Mouse (Mus musculus) left cerebral cortex, postnatal 4 days (tissue): Measurements from ENCODE around the gene Tbc1d16. TPM values are rescaled to one million over a fixed set of nuclear protein-coding genes. Genes with fewer than 3 reads are reported as not detected.
A peak's percentile ranks its signal among the peaks of the same experiment; 100 is the strongest.

Source experiments
- DNase-seq: peaks from one replicate; pipeline ENCODE4 v3.0.0-alpha.2; 2022
- intact Hi-C: fragments of 180-260 bp; cut with DNase I; formaldehyde crosslinking; loops from one replicate; pipeline ENCODE4 v1.15.1; 2025
- total RNA-seq, 2 experiments: library from RNA; stranded (reverse); gene quantifications; 2 replicates each; pipeline ENCODE4 v1.2.3; 2021

The Tbc1d16 gene
- total RNA-seq, 2 experiments from 2014 or later, result 217 to 222 TPM

DNA sequence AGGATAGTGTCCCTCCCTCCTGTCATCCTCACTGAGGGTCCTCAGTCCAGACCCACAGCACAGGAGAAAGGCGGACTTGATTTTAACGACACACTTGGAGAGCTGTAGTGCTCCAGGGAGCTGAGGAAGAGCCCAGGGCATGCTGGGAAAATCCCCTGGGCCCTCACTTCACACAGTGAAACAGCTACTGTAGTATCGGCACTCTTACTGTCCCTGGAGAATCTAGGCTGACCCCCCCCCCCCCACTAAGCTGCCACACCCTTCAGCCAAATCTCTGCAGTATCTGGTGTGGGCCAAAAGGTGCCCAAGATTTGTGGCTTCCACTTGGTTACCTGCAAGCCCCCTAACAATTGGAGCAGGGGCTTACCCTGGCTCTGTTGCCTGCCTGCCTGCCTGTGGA, 8.7 kb upstream of the Tbc1d16 start:
- no peak for DNase-seq
- intact Hi-C loops, result no loop called here

DNA sequence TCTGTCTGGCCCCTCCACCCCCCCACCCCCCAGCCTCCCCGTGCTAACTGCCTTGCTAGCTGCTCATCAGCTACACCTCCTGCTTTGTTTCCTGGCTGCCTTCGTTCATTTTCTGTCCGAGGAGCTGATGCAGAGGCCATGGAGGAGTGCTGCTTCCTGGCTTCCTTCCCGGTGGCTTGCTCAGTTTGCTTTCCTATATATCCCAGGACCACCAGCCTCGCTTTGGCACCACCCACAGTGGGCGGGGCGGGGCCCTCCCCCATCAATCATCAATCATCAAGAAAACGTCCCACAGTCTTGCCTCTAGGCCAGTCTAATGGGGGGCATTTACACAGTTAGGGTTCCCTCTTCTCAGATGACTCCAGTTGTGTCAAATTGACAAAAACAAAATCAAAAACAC, 8.1 kb upstream of the Tbc1d16 start:
- intact Hi-C loops, result no loop called here
- DNase-seq, result no peak

DNA sequence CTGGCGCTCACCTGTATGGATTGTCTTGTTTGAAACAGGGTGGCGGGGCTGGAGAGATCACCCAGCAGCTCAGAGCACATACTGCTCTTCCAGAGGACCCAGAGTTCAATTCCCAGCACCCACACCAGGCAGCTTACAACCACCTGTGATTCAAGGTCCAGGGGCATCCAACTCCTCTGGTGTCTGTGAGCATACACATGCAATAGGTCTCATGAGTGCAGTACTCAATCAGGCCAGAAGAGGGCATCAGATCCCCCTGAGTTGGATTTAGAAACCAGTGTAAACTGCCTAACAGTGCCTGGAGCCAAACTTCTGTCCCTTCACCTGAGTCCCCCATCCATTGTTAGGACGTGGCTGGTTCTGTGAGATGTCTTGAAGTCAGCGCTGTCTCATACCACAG, 7.3 kb upstream of the Tbc1d16 start:
- intact Hi-C loops, result no loop called here
- DNase-seq, result peak; percentile 74

DNA sequence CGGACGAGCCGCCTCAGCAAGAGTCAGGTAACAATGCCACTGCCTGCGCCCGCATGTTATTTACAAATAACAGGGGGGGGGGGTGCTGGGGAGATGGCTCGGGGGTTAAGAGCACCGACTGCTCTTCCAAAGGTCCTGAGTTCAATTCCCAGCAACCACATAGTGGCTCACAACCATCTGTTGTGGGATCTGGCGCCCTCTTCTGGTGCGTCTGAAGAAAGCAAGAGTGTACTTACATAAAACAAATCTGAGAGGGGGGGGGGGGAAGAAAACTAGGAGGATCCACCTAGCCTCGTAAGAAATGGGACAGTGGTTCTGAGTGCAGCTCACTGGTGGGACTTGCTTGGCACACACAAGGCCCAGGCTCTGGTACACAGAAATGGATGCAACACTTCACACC, 6.5 kb upstream of the Tbc1d16 start:
- intact Hi-C loops, result no loop called here
- no peak for DNase-seq

DNA sequence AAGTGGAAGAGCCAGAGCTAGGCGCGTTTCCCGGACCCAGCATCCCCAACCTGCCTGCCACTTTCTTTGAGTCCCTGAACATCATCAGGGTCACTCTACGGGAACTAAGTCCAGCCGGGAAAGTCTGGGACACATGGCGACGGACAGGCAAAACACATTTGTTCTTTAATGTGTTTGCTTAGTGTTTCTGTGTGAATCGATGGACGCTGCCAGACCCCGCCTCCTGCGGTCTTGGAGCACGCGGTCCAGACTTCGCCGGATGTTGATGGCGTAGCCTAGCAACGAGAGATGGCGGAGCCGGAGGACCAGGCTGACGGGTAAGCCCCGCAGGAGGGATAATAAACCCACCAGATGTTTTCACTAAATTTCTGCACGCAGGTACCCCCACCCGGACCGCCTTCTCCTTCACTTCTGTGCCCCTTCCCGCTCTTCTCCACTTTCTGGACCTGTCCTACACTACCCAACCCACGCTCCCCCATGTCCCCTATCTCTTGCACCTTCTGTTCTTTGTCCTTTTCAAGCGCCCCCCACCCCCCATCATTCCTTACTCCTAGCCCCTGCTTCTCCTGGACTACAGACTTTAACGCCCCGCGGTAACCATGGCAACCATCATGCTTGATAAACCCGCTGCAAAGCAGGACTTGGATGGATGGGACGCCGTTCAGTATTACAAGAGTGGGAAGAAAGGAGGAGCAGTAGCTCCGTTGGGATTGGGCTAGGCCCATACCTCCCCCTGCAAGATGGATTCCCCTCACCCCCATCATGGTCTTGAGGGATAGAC, 737 bp upstream of the Tbc1d16 start:
- DNase-seq, result peak; percentile 79
- intact Hi-C loops, result no loop called here

DNA sequence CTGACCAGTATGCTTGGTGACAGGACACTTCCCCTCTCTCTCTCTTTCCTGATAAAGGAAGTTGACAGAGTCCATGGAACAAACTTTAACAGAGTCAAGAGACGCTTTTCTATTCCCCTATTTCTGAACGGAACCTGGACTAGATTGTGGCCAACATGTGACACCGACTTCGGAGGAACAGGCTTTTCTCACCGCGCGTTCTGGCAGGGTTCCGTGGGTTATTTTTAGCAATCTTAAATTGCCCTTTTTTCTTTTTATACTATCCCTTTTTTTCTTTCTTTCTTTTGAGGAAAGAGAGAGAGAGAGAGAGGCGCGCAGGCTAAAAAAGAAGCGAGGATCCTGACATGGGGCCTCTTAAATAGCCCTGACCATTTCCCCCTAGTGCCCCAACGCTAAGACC, 708 bp downstream of the Tbc1d16 start:
- intact Hi-C loops, result no loop called here
- no peak for DNase-seq

DNA sequence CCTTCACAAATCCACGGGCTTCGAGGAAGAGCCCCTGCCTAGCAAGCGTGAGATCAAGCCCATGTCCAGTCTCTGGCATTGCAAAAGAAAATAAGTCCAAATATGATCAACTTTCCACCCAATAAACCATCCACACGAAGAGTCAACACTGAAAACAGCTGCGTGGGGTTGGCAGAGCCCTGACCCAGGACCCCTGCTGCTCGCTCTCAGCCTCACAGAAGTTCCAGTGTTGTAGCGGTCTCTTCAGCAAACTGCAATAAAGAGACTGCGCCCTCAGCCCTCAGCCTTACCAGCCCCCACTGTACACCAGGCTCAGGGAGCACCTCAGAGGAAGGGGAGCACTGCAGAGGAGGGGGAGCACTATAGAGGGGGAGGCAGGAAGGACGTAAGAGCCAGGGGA, 2.7 kb downstream of the Tbc1d16 start:
- intact Hi-C loops, result no loop called here
- no peak for DNase-seq

DNA sequence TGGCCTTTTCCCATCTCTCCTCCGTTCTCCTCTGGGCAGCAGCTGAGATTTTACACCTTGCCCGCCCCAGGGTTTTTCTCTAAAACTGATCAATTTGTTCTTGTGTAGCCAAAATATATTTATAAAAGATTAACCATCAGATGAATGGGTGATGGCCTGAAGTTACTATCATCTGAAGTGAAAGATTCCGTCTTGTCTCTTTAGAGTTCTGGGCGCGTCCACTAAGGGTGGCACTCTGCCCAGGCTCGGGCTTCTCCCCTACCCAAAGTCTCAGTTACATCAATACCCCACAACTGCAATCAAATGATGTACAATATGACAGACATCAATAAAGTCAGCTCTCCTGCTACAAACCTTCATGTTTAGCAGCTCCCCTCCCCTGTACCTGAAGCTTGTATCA, 3.4 kb downstream of the Tbc1d16 start:
- intact Hi-C loops, result no loop called here
- no peak for DNase-seq

DNA sequence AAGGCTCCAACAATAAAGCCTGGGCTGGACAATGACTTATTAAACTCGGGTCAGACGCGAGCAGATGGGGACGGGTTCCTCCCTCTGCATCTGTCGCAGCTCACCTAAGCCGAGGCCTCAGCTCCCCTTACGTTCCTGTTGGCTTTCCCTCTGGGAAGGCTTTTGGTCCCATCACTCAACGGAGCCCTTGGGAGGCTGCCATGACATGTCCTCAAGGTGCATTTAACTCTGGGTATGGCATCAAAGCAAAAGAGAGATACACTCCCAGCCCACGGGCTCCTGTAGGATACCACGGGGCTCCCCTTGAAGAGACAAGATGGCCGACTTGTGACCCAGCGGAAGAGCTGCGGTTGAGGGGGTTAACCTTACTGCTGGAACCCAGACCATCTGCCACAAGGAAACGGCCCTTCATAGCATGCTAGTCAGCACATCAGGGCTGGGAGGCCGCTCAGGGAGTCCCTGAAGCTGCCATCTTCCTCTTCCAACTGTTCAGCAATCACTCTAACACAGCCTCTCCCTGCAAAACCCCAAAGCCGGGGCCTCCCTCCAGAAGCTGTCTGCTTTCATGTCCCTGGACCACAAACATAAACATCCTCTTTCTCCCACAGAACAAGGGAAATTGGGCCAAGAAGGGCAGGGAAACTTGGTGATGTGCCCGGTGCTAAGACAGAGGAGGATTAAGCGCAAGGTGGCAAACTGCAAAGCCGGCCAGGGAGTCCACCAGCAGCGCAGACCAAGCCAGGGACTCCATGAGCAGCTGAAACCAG, 5.0 kb downstream of the Tbc1d16 start:
- intact Hi-C loops, result no loop called here
- peak; percentile 78 for DNase-seq

DNA sequence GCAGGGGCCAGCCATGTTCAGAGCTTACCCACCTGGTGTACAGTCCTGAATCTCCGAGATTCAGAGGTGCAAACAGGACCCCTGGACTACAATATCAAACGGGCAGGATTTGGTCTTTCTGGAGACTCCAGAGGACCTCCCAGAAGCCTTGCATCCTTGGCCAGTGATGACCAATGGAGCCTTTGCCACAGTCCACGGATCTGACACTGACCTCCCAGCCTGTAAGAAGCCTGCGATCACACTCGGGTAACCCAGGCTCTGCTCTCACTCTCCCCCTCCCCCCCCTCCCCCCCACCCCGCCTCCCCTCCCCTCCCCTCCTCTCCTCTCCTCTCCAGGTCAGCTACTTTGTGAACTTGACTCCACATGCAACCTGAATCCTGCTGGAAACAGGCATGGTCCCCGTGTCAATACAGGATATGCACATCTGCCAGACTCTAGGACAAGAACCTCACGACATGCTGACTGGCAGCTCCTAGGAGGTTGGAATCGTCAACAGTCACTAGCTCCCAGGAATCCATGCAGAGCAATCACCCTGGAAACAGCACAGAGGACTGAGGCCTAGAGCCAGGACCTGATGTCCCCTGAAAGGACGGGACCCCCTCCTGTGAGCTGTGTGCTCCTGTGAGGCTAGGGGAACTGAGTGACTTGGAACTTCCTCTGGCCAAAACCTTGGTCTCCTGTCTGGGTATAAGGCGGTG, 6.3 kb downstream of the Tbc1d16 start:
- intact Hi-C loops, result no loop called here

DNA sequence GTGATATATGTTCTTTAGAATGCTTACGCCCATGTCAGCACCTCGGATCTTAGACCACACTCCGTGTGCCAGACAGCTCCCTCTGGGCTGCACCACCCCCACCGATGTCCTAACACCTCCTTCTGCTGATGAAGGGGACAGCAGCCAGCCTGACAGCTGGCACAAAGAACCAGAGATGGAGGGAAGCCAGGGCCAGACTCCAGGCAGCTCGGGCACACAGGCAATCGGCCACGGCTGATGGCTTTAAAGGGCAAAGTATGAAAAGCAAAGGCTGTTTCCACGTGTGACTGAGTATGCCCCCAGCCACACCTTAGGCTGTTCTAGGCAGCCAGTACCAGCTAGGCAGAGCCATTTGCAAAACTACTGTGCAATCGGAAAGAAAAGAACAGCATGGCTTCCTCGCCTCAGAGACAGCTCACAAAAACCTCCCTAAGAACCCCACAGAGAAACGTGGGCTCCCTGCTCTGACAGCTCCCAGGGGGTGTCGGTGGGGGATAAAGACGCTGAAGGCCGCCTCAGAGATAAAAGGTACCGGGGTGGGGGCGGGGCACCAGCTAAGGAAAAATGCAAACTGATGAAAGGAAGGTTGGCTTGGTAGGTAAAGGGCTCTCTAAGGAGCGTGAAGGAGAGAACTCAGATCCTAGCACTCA, 8.4 kb downstream of the Tbc1d16 start:
- peak; percentile 94 for DNase-seq
- intact Hi-C loops, result no loop called here

More for the DNA sequence above, 6.3 kb downstream of the Tbc1d16 start:
- DNase-seq, result peak; percentile 43

DNA sequence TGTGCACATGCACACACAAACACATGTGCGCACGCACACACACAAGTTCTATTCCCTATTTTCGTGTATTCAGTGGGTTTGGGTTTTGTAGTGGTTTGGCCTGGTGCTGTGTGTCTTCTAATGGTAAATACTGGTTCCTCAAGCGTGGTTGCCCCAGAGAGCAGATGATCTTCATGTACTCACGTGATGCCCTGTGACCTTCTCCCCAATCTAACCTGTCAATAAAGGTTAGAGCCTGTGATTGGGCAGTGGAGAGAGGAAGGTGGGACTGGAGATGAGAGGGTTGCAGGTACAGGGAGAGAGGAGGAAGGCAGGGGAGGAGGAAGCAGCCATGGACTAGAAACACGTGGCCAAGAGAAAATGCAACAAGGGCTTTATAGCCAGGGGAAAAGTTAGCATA, 10.4 kb downstream of the Tbc1d16 start:
- intact Hi-C loops, result no loop called here
- DNase-seq, result no peak

DNA sequence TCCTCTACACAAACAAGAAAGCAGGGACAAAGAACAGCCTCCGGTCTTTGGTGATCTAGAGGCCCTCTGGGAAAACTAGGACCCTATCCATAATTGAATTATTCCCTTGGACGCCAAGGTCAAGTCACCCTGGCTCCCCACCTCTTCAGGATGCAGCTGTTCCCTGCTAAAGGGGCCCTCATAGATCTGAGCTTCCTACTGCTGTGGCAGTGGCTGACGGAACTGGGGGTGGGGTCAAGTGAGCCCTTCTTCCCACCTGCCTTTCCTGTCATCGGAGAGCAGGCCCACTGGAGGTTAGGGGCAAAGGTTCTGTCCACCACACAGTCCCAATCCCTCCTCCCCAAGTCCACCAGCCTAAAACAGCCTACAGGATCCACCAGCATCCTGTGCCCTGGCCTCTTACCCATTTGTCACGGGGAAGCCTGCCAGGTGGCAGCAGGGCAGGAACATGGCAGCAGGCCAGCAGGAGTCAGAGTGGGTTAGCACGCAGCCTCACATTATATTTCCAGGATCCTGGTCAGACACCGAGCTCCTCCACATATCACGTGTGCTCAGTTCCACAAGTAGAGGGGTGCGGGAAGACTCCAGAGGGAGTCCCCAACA, 12.3 kb downstream of the Tbc1d16 start:
- peak; percentile 95 for DNase-seq

DNA sequence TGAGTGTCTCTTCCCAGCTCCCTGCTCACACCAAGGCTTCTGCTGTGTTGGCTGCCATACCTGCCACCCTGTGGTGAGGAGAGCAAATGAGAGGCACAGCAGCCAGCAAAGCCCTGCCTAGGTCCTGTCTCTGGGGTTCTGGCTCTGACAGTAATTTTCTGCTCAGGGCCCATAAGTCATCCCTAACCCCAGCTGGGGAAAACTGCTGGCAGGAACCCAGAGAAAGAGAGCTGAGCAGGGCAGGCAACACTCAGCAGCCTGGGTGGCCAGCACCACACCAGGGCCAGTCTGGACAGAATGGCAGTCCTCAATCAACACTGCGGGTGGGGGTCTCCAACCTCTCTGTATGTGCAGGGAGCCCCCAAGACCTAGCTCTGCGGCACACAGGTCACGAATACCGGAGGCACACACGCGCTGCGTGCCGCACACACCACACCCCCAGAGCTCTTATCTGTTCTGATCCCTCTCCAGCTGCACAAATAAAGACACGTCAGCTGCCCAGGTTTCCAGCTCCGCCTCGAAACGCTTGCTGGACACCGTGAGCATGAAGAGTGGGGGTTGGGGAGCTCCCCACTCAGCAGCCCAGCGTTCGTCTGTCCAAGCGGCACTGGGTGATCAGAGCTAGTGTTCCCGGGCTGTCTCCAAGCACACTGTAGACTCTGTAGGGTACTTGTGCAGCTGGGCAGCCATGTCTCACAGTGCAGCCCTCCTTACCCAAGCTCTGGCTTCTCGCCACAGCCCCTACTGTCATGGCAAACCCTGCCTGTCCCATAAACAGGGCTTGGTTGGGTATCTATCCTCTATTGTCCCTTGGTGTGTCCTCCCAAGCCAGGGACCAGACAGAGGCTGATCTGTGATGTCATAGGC, 13.0 kb downstream of the Tbc1d16 start:
- intact Hi-C loops, result no loop called here
- DNase-seq, result peak; percentile 91

More for the DNA sequence above, 12.3 kb downstream of the Tbc1d16 start:
- intact Hi-C loops, result no loop called here

DNA sequence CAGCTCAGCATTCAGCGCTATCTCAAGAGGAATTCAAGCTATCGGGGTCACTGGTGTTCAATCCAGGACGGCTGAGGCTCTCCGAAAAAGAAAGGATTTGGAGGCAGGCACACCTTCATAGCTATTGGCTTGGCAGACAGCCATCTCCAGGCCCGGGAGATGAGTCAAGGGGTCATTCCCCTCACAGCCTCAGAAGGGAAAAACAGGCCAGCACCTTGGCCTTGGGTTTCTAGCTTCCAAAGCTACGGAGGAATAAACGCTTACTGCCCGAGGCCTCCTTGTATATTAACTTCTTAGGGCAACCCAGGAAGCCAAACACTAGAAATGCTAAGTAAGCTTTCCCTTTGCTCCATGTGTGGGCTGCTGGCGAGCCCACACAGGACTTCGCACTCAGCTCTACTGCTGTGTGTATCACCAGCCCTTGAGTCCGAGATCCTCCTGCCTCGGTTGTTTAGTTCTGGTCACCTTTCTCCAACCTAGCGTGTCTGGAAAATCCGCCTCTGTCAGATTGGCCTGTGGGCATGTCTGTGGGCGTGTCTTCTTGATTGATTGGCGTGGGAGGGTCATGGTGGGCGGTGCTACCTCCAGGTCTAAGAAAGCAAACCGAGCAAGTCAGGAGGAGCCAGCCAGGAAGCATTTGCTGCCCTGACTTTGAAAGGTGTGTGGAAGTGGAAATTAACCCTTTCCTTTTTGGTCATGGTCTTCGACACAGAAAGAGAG, 15.0 kb downstream of the Tbc1d16 start:
- intact Hi-C loops, result no loop called here

DNA sequence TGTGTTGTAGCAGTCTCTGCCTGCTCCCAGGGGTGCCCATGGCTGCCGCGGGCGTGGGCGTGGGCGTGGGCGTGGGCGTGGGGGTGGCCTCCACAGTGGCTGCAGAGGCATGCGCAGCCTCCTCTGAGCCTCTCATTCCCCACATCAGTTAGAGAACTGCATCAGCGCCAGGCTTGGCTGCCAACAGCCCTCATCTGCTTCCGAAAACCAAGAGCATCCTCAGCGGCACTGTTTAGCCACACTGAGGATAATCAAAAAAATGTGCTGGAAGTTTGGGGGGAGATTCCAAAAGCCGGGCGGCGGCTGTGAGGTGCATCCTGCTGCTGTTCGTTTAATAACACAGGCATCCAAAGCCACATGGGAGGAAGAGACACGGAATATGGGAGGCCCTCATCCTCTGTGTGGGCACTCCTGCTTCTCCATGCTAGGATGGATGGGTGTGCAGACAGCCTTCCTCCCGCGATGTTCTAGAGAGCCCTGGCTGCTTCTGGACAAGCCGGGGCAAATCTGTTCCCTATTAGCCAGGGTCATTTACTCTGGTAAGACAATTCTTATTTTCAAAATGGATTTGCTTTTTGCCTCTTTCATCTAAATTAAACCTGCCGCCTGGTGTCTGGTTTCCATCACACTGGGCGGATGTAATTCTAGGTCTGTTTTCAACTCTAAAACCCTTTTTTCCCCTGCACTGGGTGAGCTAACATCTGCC, 16.5 kb downstream of the Tbc1d16 start:
- intact Hi-C loops, result no loop called here
- DNase-seq, result peak; percentile 41

More for the DNA sequence above, 15.0 kb downstream of the Tbc1d16 start:
- no peak for DNase-seq

DNA sequence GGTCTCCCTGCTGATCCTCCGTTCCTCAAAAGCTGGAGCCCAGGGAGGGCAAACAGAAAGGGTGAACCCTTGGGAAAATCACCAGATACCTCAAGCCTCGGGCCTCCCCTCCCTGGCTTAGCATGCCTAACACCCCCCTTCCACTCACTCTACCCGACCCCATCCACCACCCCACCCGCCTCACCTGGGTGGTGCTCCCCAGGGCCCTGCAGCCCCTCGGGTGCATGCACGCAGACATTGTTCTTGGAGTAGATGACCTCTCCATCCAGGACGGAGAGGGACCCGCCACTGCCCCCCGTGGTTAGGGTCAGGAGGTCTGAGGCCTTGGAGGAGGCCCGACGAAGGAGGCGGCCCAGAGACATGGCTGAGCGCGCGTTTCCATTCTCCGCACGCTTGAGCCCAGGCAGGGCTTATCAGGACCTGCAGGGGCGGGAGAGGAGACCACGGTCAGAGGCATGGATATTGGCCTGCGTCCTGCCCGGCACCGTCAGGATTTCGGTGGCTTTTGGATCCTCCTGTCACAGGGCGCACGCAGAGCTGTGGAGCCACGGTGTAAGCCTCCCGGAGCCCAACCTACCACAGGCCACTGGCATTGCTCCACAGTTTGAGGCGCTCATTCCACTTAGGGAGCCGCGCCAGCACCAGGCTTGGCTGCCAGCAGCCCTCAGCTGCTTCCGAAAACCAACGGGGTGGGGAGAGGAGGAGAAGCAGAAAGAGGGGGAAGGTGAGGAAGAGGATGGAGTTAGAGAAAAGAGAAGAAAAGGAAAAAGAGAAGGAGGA, 17.8 kb downstream of the Tbc1d16 start:
- DNase-seq, result peak; percentile 94
- intact Hi-C loops, result no loop called here
